Mouse (Mus musculus): ENCODE measurements around the gene Zbtb20. TPM values are rescaled to one million over a fixed set of nuclear protein-coding genes. Genes with fewer than 3 reads are reported as not detected.

Zbtb20 gene
- polyA plus RNA-seq, 1 experiment = 11.2 TPM

GRCm38 (mm10) chr16:43094161-43094560 lies 218.5 kb downstream of the Zbtb20 start:
- H3K27ac ChIP-seq (ENCODE audit: control insufficient read depth, insufficient read depth, low read depth, low read length, poor library complexity) = no peak overlapping the region
- no peak overlapping the region for H3K4me3 ChIP-seq (replicated peaks; ENCODE audit: control insufficient read depth, low read depth, low read length)
- H3K4me1 ChIP-seq (ENCODE audit: control insufficient read depth, insufficient read depth, low read length) = no peaks in the 10 kb centered on the region
- WGBS = 85% methylated on average over 1 of the region's 1 CpGs
- TF ChIP-seq POLR2A (IDR thresholded peaks at IDR 0.05; ENCODE audit: borderline replicate concordance, control insufficient read depth, low read depth, low read length) = no peak
- no peak for TF ChIP-seq CTCF (IDR thresholded peaks at IDR 0.05; ENCODE audit: control insufficient read depth, insufficient read depth, low read length)

- WGBS = 81% methylated on average over 6 of the region's 6 CpGs
- TF ChIP-seq CTCF (IDR thresholded peaks at IDR 0.05; ENCODE audit: control insufficient read depth, insufficient read depth, low read length) (no peak), POLR2A (IDR thresholded peaks at IDR 0.05; ENCODE audit: borderline replicate concordance, control insufficient read depth, low read depth, low read length) (no peak)
- H3K4me1 ChIP-seq (ENCODE audit: control insufficient read depth, insufficient read depth, low read length) = no peaks in the 10 kb centered on the region
- H3K4me3 ChIP-seq (replicated peaks; ENCODE audit: control insufficient read depth, low read depth, low read length) = no peak overlapping the region
- no peak overlapping the region for H3K27ac ChIP-seq (ENCODE audit: control insufficient read depth, insufficient read depth, low read depth, low read length, poor library complexity)
Observed at GRCm38 (mm10) chr16:43094756-43095155, 219.1 kb downstream of the Zbtb20 start.

- Histone ChIP-seq H3K4me3 (replicated peaks; ENCODE audit: control insufficient read depth, low read depth, low read length) (no peak overlapping the region), H3K27ac (ENCODE audit: control insufficient read depth, insufficient read depth, low read depth, low read length, poor library complexity) (no peak overlapping the region), H3K4me1 (ENCODE audit: control insufficient read depth, insufficient read depth, low read length) (no peaks in the 10 kb centered on the region)
- TF ChIP-seq CTCF (IDR thresholded peaks at IDR 0.05; ENCODE audit: control insufficient read depth, insufficient read depth, low read length) = no peak
- TF ChIP-seq POLR2A (IDR thresholded peaks at IDR 0.05; ENCODE audit: borderline replicate concordance, control insufficient read depth, low read depth, low read length) = no peak
Observed at GRCm38 (mm10) chr16:43096040-43096439, 220.4 kb downstream of the Zbtb20 start.

- 88% methylated on average over 4 of the region's 4 CpGs for WGBS
- no peak overlapping the region for H3K27ac ChIP-seq (ENCODE audit: control insufficient read depth, insufficient read depth, low read depth, low read length, poor library complexity)
- H3K4me1 ChIP-seq (ENCODE audit: control insufficient read depth, insufficient read depth, low read length) = no peaks in the 10 kb centered on the region
- TF ChIP-seq POLR2A (IDR thresholded peaks at IDR 0.05; ENCODE audit: borderline replicate concordance, control insufficient read depth, low read depth, low read length) = no peak
- no peak for TF ChIP-seq CTCF (IDR thresholded peaks at IDR 0.05; ENCODE audit: control insufficient read depth, insufficient read depth, low read length)
- no peak overlapping the region for H3K4me3 ChIP-seq (replicated peaks; ENCODE audit: control insufficient read depth, low read depth, low read length)
Observed at GRCm38 (mm10) chr16:43098153-43098552, 222.5 kb downstream of the Zbtb20 start.

- WGBS = 64% methylated on average over 5 of the region's 5 CpGs
- Histone ChIP-seq H3K27ac (ENCODE audit: control insufficient read depth, insufficient read depth, low read depth, low read length, poor library complexity) (no peak overlapping the region), H3K4me3 (replicated peaks; ENCODE audit: control insufficient read depth, low read depth, low read length) (no peak overlapping the region), H3K4me1 (ENCODE audit: control insufficient read depth, insufficient read depth, low read length) (no peaks in the 10 kb centered on the region)
- TF ChIP-seq POLR2A (IDR thresholded peaks at IDR 0.05; ENCODE audit: borderline replicate concordance, control insufficient read depth, low read depth, low read length) = no peak
Observed at GRCm38 (mm10) chr16:43098666-43099065, 223.0 kb downstream of the Zbtb20 start.

GRCm38 (mm10) chr16:43111288-43111687 lies 235.6 kb downstream of the Zbtb20 start:
- TF ChIP-seq CTCF (IDR thresholded peaks at IDR 0.05; ENCODE audit: control insufficient read depth, insufficient read depth, low read length) = no peak
- no peak for TF ChIP-seq POLR2A (IDR thresholded peaks at IDR 0.05; ENCODE audit: borderline replicate concordance, control insufficient read depth, low read depth, low read length)
- H3K4me1 ChIP-seq (ENCODE audit: control insufficient read depth, insufficient read depth, low read length) = no peaks in the 10 kb centered on the region
- no peak overlapping the region for H3K4me3 ChIP-seq (replicated peaks; ENCODE audit: control insufficient read depth, low read depth, low read length)
- H3K27ac ChIP-seq (ENCODE audit: control insufficient read depth, insufficient read depth, low read depth, low read length, poor library complexity) = no peak overlapping the region
- 82% methylated on average over 1 of the region's 1 CpGs for WGBS

GRCm38 (mm10) chr16:43113968-43114367 lies 238.3 kb downstream of the Zbtb20 start:
- 74% methylated on average over 1 of the region's 1 CpGs for WGBS

GRCm38 (mm10) chr16:43129966-43130365 lies 254.3 kb downstream of the Zbtb20 start:
- 79% methylated on average over 4 of the region's 4 CpGs for WGBS

More at GRCm38 (mm10) chr16:43113968-43114367, 238.3 kb downstream of the Zbtb20 start:
- no peaks in the 10 kb centered on the region for H3K4me1 ChIP-seq (ENCODE audit: control insufficient read depth, insufficient read depth, low read length)
- no peak overlapping the region for H3K4me3 ChIP-seq (replicated peaks; ENCODE audit: control insufficient read depth, low read depth, low read length)
- TF ChIP-seq POLR2A (IDR thresholded peaks at IDR 0.05; ENCODE audit: borderline replicate concordance, control insufficient read depth, low read depth, low read length) (no peak), CTCF (IDR thresholded peaks at IDR 0.05; ENCODE audit: control insufficient read depth, insufficient read depth, low read length) (no peak)
- H3K27ac ChIP-seq (ENCODE audit: control insufficient read depth, insufficient read depth, low read depth, low read length, poor library complexity) = no peak overlapping the region

GRCm38 (mm10) chr16:43130583-43130982 lies 254.9 kb downstream of the Zbtb20 start:
- no peaks in the 10 kb centered on the region for H3K4me1 ChIP-seq (ENCODE audit: control insufficient read depth, insufficient read depth, low read length)
- H3K4me3 ChIP-seq (replicated peaks; ENCODE audit: control insufficient read depth, low read depth, low read length) = no peak overlapping the region
- no peak overlapping the region for H3K27ac ChIP-seq (ENCODE audit: control insufficient read depth, insufficient read depth, low read depth, low read length, poor library complexity)
- TF ChIP-seq POLR2A (IDR thresholded peaks at IDR 0.05; ENCODE audit: borderline replicate concordance, control insufficient read depth, low read depth, low read length) (no peak), CTCF (IDR thresholded peaks at IDR 0.05; ENCODE audit: control insufficient read depth, insufficient read depth, low read length) (no peak)
- 81% methylated on average over 6 of the region's 6 CpGs for WGBS

More at GRCm38 (mm10) chr16:43129966-43130365, 254.3 kb downstream of the Zbtb20 start:
- no peaks in the 10 kb centered on the region for H3K4me1 ChIP-seq (ENCODE audit: control insufficient read depth, insufficient read depth, low read length)
- no peak overlapping the region for H3K27ac ChIP-seq (ENCODE audit: control insufficient read depth, insufficient read depth, low read depth, low read length, poor library complexity)
- no peak for TF ChIP-seq POLR2A (IDR thresholded peaks at IDR 0.05; ENCODE audit: borderline replicate concordance, control insufficient read depth, low read depth, low read length)
- no peak for TF ChIP-seq CTCF (IDR thresholded peaks at IDR 0.05; ENCODE audit: control insufficient read depth, insufficient read depth, low read length)
- H3K4me3 ChIP-seq (replicated peaks; ENCODE audit: control insufficient read depth, low read depth, low read length) = no peak overlapping the region

All from bone marrow, adult 2 months (tissue).